Mouse (Mus musculus): ENCODE measurements around the gene Hk1.

The Hk1 gene

DNA sequence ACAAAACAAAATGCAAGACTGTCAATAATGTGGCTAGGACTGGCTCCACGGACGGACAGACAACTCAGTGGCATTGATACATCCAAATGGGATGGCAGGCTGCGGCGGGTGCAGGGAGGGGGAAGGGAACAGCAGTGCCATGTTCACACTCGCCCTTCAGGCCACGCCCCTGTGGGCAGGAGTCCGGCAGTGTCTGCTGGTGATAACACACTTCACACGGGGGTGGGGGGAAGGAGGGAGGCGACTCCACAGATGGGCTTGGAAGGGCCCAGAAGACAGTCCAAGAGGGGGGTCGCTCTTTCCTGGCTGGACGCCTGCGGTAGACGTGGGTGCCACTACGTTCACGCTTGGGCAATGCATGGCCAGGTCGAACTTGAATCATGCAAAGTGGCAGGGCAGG is 110.4 kb downstream of the Hk1 start:
- DNase-seq (ENCODE audit: low spot score), result no peak

DNA sequence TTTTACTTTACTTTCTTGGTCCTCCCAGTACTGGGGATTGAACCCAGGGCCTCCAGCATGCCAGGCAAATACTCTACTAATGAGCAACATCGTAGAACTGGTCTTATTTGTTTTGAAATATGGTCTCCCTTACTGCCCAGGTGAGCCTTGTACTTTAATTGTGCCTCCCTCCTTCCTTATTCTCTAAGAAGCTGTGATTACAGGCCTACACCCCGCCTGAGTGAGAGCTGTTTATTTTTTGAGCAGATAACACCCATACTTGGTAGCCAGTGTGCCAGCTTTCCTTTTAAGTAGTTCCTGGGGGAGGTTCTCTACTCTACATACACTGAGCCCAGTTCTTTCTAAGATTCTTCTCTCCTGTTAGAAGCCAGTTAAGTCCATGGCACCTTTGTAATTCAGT is 115.4 kb downstream of the Hk1 start:
- DNase-seq (ENCODE audit: low spot score), result no peak

DNA sequence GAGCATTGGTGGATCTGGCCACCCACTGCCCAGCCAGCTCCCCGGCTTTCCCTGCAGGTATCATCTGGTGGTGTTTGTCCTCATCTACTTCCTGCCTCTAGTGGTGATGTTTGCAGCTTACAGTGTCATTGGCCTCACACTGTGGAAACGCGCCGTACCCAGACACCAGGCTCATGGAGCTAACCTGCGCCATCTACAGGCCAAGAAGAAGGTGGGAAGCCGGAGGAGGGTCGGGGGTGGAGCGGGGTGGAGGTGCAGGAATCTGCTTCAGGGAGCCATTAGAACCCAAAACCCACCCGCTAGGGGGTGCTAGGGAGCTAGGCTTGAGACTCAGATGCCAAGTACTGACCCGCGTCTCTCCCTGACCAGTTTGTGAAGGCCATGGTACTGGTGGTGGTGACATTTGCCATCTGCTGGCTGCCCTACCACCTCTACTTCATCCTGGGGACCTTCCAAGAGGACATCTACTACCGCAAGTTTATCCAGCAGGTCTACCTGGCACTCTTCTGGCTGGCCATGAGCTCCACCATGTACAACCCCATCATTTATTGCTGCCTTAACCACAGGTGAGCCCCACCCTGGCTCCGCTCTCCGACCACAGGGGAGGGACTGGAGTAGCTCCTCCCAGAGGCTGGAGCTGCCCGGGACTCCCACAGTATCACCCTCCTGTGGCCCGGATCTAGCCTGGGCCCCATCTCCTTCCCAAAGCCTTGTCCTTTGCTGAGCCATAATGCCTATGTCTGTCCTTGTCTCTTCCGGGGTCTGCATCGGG is 118.4 kb downstream of the Hk1 start:
- peak; percentile 97 for DNase-seq (ENCODE audit: low spot score)

DNA sequence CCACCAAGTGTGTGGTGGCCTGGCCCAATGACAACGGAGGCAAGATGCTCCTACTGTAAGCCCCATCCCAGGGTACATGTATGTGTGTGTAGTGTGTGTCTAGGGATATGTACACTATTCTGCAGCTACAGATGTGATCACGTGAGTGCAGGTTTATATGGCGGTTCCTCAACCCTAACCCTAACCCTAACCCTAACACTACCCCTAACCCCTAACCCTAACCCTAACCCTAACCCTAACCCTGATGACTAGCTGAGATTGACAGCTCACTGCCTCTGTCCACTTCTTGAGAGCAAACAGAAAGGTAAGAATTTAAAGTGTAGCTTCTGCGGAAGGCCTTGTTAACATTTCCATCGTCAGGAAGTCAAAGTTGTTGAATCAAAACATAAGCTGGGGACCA is 121.4 kb downstream of the Hk1 start:
- DNase-seq (ENCODE audit: low spot score), result no peak

DNA sequence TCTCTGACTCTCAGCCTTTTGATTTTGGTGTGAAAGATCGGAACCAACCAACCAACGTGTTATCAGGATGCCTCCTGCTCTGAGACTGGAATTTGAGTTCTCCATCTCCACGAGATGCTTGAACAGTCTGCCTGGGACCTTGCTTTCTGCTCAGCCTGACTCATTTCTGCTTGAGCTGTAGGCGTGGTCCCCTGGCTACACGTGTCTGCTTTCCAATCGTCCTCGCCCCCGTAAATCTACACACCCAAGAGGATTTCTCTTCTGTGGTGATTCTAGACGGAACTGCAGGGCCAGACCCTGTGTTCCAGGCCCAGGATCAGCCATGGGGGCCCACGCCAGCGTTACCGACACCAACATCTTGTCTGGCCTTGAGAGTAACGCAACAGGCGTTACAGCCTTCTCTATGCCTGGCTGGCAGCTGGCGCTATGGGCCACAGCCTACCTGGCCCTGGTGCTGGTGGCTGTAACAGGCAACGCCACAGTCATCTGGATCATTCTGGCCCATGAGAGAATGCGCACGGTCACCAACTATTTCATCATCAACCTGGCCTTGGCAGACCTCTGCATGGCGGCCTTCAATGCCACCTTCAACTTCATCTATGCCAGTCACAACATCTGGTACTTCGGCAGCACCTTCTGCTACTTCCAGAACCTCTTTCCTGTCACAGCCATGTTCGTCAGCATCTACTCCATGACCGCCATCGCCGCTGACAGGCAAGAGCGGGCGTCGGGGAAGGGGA is 127.0 kb downstream of the Hk1 start:
- DNase-seq (ENCODE audit: low spot score), result no peak

DNA sequence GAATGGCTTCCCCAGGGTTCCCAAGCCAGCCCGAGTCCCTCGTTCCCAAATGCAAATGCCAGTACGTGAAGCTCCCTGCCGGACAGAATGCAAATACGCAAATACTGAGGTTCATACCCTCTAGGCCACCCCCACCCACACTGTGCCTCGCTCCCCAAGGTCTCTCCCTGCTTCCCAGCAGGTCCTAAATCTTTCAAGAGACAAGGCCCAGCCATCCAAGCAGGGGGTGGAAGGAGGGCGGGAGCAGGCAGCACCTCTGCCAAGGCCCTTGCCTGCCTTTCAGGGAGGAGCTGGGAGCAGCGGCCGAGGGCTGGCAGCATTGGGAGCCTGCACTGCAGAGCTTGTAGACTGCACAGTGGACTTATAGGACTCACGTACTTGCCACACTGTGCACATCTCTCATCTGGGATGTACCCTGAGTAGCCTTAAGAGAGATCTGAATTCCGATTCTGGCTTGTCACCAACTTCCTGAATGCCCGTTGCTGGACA is 127.7 kb downstream of the Hk1 start, which contains the start of gene Tacr2:
Gene Tacr2 (plus strand): TSS at position 439 of the 489 bp plus-strand sequence.
- no peak for DNase-seq (ENCODE audit: low spot score)

DNA sequence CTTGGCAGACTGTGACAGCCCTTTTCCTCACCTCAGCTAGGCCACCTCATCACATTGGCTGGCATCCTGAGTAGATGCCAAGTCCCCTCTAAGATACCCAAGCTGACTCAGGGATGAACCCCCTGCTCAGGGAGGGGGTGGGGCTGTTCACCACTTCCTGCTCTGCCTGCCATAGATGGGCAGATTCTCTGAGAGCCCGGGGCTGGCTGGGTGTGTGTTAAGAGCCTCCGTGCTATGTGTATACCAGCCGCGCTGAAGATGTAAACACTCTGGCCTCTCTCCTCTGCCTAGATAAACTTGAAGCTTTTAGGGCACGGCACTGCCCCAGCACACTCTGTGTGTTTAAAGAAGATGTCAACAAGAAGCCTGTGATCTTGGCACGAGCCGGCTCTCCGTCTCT is 131.9 kb downstream of the Hk1 start:
- no peak for DNase-seq (ENCODE audit: low spot score)

DNA sequence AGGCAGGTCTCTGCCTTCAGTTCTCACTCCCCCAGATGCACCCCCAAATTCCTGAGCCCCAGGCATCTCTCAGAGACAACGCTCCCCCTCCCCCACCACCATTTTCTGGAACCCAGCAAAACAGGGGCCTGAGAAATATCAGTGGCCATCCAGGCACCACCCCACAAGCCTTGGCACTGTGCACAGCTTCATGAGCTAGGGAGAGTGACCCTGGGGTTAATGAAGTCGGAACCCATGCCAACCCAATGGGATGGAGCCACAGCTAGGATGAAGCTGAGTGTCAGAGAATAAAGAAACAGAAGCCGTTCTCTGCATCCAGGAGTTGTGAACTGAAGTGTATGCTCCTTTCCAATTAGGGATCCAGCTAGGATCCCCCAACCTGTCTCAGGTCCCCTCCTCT is 132.6 kb downstream of the Hk1 start:
- DNase-seq (ENCODE audit: low spot score), result no peak

DNA sequence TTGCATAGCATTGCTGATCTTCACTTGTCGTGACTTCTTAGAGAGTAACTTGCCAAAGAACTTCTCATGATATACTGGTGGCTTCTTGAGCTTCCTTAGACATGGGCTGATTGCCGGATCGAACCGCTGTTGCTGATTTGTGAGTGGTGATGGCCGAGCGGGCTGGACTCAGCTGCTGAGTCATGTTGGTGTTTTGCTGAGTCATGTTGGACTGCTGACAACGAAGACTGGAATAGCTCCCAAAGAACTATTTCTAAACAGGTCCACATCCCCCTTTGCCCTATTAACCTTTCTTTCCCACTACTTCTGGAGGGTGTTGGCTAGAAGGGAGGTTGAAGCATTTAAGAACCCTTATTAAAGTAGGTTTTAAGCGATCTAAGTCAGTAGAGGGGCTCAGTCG is 135.6 kb downstream of the Hk1 start:
- no peak for DNase-seq (ENCODE audit: low spot score)

DNA sequence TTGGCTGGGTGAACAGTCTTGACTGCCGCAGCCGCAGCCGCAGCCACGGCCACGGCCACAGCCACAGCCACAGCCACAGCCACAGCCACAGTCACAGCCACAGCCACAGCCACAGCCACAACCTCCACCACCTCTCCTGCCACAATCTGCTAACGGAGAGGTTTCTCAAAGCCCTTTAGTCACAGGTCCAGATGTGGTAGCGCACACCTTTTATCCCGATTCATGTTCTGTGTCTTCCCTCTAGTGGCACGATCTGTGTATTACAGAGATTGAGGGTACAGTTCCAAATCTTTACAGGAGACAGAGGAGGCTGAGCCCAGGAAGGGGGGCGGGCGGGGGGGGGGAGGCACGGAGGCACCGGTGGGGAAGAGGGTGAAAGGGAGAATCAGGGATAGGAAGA is 136.8 kb downstream of the Hk1 start:
- DNase-seq (ENCODE audit: low spot score), result peak; percentile 79

DNA sequence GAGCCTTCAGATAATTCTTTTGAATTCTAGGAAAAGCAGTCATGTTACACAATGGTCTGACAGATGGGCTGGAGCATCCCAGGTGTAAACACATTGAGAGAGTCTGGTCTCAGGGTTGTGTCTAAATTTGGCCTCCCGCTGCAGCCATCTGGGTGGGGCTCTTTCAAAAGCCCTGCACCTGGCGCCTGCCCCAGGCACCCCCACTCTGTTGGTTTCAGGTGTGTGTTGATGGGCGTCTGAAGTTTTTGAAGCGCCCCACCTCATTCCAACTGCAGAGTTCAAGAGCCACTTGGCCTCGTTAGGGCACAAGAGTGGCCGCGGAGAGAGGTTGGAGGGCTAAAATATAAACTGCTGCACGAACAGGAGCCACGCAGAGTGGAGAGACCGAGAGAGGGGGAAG is 137.3 kb downstream of the Hk1 start:
- DNase-seq (ENCODE audit: low spot score), result no peak

DNA sequence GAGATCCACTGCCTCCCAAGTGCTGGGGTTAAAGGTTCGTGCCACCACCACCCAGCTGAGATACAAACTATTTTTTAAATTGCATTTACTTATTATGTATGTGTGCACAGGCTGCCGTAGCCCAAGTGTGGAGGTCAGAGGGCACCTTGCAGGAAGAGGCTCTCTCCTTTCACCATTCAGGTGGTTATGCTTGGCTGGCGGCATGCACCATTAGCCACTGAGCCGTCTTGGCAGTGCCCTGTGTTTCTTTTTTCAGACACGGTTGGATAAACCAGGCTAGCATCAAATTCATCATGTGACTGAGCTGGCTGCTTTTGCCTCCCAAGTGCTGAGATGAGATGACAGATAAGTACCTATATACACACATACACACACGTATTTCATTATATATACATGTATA is 140.4 kb downstream of the Hk1 start:
- no peak for DNase-seq (ENCODE audit: low spot score)

DNA sequence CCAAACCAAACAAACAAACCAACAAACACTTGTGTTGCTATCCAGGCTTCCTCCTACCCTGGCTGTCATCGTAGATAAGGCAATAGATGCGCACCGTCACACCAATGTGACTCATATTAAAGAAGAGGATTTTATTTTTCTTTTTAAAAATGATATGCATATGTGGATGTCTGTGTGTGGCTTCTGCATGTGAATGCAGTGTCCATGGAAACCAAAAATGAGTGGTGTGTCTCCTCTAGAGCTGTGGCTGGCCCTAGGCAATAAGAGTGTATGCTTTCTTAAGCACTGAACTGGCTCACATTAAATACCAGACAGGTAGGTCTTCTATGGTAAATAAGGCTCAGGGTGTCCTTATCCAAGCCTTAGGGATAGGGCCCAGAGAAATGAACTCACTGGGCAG is 141.0 kb downstream of the Hk1 start:
- DNase-seq (ENCODE audit: low spot score), result no peak

DNA sequence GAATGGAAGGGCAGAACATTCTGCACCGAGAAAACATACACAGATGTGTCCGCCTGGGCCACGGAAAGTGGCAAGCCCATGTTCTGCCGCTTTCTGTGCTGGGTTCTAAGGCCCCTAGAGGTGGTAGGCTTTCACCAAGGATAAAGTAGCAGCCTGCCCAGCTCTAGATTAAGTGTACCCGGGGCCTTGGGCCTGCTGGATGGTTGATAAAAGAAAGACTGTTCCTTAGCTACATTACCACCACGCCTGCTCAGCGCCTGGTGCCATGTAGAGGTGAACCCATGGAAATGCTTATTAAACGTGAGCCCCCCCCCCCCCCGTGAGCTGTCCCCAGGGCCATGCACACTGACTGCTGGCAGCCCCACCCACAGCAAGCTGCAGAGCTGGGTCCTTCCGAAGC is 142.5 kb downstream of the Hk1 start:
- no peak for DNase-seq (ENCODE audit: low spot score)

DNA sequence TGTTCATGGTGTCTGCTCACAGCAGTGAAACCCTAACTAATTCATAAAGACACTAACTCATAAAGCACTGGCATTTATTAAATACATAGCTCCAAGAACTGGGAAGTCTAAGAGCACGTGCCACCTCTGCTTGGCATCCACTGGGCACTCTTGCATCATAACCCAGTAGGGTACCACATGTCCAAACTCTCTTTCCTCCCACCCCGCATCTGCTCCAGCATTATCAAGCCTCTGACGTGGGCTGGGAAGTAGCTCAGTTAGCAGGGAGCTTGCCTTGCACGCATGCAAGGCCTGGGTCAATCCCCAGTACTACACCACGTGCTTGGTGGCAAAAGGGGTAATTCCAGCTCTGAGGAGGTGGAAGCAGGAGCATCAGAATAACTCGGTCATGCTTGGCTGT is 143.5 kb downstream of the Hk1 start:
- no peak for DNase-seq (ENCODE audit: low spot score)

DNA sequence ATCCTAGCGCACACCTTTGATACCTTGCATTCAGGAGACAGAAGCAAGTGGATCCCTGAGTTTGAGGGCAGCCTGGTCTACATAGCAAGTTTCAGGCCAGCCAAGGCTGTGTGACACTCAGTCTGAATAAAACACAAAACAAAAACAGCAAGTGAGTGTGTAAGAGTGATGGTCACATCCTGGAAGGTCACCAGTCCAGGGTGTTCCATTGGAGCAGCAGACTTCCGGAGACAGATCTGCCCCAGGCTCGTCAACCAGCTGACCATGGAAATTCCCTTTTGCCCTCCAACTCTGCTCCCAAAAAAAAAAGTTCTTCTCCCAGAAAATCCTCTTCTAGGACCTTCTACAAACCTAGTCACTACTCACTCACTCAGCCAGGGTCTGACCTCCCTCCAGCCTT is 147.9 kb downstream of the Hk1 start:
- DNase-seq (ENCODE audit: low spot score), result no peak

DNA sequence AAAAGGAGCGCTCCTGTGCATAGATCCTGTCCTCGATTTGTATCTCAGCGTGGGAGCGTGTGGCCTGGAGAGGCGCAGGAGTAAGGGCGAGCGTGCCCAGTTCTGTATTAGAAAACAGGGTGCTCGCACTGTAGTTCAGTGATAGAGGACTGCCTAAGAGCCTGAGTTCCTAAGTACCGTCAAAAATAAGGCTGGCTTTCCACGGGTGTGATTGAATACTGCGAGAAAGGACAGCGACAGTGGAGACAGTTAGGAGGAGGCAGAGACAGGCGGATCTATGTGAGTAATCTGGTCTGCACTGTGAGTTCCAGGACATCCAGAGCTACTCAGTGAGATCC is 148.3 kb downstream of the Hk1 start:
- DNase-seq (ENCODE audit: low spot score), result no peak

DNA sequence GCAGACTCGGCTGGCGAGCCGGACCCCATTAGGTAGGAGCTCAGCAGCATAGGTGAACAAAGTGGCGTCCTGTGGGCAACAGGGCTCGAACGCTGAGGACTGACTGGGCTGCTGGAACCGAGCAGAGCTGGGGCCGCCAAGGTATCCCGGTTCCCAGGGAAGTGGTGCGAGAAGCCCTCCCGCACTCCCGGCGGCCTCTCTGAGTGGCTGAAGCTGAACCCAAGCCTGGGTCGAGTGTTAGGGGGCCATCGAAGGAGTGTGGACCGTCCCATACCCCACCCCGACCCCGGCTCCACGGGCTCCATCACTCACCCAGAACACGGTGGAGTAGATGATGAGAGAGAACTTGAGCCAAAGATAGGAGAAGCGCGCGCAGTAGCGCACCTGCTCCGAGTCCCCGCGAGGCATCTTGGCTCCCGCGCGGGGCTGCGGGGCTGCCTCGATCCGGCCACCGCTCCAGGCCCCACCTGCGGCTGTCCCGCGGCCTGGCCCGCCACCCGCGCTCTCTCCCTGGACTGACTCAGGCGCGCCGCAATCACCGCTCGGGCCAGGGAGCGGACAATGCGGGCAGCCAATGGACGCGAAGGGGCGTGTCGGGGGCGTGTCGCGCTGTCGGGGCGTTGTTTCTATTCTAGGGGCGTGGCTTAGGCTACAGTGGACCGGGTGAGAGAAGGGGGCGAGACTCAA is 148.9 kb downstream of the Hk1 start, which contains the start of gene Tspan15:
Gene Tspan15 (minus strand): TSS at position 544 of the 687 bp plus-strand sequence.
- peak; percentile 98 for DNase-seq (ENCODE audit: low spot score)

DNA sequence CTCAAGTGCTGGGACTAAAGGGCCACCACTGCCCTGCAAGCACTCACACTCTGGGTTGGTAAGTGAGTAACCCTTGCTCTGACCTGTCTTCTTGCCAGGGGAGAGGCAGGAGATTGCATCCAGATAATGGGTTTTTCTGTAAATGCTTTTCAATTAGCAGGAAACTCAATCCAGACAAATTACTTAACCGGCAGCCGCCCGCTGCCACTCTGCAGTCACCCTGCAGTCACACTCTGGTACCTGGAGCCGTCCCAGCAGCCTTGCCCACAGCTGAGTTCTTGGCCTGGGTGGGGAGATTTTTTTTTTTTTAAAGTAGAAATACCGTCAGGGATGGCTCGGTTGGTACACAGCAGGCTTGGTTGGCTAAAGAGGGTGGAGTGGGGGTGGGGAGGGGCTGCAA is 151.6 kb downstream of the Hk1 start:
- DNase-seq (ENCODE audit: low spot score), result no peak

DNA sequence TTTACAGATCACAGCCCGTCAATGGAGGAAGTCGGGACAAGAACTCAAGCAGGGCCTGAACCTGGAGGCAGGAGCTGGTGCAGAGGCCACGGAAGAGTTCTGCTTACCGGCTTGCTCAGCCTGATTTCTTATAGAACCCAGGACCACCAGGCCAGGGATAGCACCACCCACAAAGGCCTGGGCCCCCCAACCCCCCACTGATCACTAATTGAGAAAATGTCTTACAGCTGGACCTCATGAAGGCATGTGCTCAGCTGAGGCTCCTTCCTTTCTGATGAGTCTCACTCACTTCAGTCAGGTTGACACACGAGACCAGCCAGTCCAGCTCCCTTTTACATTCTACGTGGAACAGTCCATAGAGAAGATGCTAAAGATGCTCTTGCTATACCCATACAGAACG is 153.9 kb downstream of the Hk1 start:
- no peak for DNase-seq (ENCODE audit: low spot score)

DNA sequence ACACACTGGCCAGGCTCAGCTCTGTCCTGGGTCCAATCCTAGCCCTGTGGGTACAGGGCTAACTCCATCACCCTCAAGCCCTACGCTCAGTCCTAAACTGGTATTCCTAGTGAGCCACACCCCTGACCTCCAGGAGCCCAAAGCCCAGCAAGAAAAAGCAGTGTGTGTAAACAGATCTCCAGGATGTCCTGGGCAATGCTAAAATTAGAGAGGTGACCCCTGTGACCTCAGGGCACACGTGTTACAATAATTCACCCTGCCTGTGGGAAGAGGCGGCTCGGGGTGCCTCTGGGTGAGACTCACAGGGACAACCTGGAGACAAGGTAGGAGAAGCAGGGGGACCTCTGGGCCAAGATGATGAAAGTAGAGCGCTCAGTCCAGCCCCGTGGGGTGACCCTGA is 155.5 kb downstream of the Hk1 start:
- DNase-seq (ENCODE audit: low spot score), result no peak

DNA sequence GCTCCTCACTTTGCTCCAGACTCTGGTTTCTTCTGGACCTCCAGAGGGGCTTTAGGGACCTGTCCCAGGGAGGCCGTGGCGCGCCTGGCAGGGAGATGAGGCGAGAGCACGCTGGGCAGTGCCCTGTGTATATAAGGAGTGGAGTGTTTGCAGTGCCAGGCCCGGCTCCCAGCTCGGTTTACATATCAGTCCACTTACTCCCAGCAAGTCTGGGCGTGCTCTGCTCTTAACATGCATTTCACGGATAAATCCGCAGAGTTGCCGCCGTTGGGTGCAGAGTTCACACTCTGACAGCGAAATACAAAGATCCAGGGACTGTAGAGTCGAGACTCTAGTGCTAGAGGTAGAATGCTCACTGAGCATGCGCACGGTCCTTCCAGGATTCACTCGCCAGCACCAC is 156.9 kb downstream of the Hk1 start:
- DNase-seq (ENCODE audit: low spot score), result no peak

DNA sequence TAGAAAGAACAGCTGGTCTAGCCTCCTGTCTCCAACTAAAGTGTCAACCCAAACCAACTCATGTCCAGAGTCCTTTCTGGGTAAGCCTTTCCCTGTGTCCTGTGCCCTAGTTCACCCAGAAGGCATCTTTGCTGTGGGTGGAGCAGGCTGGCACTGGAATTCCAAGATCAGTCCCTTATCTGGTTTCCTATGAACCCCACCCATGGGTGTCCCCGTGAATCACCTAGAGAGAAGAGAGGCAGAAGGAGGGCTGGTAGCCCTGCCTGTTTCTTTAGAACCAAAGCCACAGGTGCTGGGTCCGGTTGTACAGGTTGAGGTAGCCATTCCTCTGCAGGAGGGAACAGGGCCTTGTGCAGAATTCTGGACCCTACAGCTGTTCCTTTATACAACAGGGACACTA is 158.1 kb downstream of the Hk1 start:
- no peak for DNase-seq (ENCODE audit: low spot score)
